Mouse (Mus musculus) cerebellum, adult 9-11 months (tissue): ENCODE data around the gene Rarb.

Experiments
- DNase-seq: peaks from one replicate; pipeline ENCODE4 v3.0.0; 2022

The Rarb gene

GRCm38 (mm10) chr14:16733595-16734298, 85.2 kb downstream of the Rarb start:
- DNase-seq, result no peak

GRCm38 (mm10) chr14:16732054-16732453, 86.9 kb downstream of the Rarb start:
- no peak for DNase-seq

GRCm38 (mm10) chr14:16728175-16728838, 90.6 kb downstream of the Rarb start:
- no peak for DNase-seq

- DNase-seq, result no peak
Measured at GRCm38 (mm10) chr14:16723991-16724390, 95.0 kb downstream of the Rarb start.

- no peak for DNase-seq
Measured at GRCm38 (mm10) chr14:16717821-16718220, 101.1 kb downstream of the Rarb start.

GRCm38 (mm10) chr14:16714344-16714955, 104.5 kb downstream of the Rarb start:
- no peak for DNase-seq

DNA sequence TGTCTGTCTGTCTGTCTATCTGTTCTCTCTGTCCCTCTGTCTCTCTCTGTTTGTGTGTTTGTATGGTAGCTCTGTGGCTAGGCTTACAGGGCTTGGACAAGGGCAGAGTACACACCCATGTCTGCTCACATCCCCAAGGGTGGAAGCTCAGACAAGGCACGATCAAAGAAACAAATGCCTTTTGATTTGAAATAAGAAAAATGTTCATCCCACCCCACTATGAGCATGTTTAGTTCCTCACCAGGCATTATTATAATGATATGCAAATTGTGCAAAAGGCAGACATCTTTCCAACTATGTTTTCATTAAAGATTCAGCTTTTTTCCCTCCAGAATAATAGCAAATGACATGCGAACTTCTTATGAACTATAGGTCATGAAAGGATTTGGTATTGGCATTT, 105.2 kb downstream of the Rarb start:
- DNase-seq, result no peak

GRCm38 (mm10) chr14:16699228-16699627, 119.7 kb downstream of the Rarb start:
- DNase-seq, result no peak

GRCm38 (mm10) chr14:16695453-16696120, 123.4 kb downstream of the Rarb start:
- DNase-seq, result no peak

- no peak for DNase-seq
Measured at GRCm38 (mm10) chr14:16678335-16678734, 140.6 kb downstream of the Rarb start.

GRCm38 (mm10) chr14:16677081-16677480, 141.9 kb downstream of the Rarb start:
- DNase-seq, result no peak

DNA sequence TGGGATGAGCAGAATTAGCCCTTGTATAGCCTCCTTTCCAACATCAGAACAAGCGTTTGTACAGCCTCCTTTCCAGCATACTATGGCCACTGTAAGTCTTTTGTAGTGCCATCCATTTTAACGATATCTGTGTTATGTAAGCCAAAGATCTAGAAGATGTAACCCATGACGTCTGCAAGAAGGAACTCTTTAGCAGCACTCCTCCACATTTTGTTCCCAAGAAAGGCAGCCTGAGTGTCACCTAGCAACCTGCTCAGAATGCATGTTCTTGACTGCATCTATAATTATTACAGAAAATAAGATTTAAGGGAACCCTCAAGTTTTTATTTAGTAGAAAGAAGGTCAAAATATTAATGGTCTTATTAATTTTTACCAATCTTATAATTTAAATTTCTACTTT, 148.4 kb downstream of the Rarb start:
- no peak for DNase-seq

DNA sequence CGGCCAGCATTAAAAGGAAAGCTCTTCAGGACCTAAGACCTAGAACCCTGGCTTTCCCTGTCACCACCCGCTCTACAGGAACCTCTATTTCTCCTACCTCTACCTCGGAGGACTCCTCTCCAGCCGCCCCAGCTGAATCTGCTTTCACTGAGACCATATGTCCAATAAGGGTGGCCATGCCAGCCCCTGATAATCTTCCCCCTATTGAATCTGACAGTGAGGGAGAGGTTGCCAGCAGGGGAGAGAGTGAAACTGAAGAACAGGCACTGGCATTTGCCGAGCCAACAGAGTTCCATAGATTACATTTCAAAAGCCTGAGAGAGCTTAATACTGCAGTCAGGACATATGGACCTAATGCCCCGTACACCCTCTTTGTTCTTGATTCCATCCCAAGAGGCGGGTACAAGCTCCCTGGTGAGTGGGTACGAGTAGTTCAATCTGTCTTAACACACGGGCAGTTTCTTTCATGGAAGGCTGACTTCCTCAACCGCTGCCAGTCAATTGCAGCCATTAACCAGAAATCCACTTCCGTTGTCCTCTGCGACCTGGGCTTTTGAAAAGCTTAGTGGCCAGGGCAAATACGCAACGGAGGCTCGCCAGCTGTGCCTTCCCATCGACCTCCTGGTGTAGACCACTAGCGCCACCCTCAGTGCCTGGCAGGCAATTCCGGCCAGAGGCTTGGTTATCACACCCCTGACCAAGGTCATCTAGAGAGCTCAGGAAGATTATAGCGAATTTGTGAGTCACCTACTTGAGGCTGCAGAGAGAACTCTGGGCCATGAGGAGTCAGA, 179.6 kb downstream of the Rarb start:
- DNase-seq, result peak; percentile 36

- DNase-seq, result no peak
Measured at GRCm38 (mm10) chr14:16613975-16614374, 205.0 kb downstream of the Rarb start.

- DNase-seq, result peak; percentile 67
Measured at GRCm38 (mm10) chr14:16605480-16605879, 213.5 kb downstream of the Rarb start.

DNA sequence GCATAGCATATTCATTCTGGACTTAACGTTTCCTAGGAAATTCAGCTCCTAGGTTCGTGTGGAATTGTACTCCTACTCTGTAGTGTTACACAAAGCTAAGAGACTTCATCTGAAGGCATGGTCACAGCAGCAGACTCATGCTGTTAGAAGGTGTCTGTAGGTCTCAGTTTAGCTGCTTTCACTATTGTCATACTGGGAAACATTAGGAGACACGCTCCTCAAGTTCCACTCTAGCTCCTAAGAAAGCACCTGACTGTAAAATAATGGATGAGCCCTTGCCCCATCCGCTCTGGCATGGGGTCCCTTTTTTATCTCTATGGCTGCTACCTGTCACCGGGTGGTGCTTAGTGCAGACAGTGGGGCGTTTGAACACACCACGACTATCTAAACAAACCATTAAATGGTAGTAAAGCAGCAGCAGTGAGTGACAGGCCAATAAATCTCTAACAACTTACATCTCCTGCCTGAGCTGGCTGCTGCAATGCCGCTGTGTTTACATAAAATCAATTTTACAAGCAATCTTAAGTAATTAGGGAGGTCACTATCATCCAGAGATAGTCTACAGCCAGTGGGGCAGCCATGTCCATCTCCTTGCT, 214.4 kb downstream of the Rarb start:
- DNase-seq, result no peak

DNA sequence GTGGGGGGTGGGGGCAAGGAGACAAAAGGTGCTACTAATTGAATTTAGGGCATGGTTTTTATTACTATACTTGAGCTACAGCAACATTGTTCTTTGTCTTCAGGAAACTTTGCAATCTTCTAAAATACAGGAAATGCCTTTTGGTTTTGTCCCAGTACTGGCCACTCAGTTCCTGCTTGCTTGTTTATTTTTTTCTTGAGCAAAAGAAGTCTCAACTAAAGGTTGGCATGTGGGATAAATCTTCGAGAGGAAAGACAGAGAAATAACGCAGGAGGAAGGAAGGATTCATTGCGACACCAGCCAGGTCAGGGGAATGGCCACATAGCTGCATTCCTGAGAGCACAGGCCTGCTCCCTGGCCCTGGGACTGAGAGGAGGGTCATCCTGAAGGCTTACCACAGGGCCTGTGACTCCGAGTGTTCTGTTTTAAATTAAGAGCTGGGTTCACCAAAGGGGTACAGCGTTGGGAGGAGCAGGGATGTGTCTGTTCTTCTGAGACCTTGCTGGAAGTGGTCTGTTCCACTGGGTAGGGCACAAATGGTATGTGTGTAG, 215.8 kb downstream of the Rarb start:
- DNase-seq, result no peak

- no peak for DNase-seq
Measured at GRCm38 (mm10) chr14:16599224-16599623, 219.7 kb downstream of the Rarb start.

- DNase-seq, result peak; percentile 56
Measured at GRCm38 (mm10) chr14:16598074-16598501, 220.9 kb downstream of the Rarb start.

GRCm38 (mm10) chr14:16589139-16589538, 229.8 kb downstream of the Rarb start:
- DNase-seq, result no peak

GRCm38 (mm10) chr14:16578100-16578499, 240.9 kb downstream of the Rarb start:
- DNase-seq, result no peak

DNA sequence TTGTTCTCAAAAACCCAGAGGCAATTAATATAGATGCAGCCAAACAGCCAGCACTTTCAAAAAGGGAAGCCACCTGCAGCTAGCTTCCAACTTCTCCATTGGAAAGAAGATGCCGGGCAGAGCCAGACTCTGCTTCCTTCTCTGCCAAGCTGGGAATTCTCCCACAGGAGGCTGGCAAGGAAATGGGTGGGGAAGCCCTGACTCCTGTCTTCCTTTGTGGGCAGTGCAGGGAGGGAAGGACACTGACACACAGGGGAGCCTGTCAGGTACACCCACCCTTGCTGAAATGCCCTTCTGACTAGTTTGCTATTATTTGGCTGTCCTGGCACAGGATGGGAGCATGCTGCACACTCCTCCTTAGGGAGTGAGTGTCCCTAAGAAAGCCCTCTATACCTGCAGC, 241.9 kb downstream of the Rarb start:
- no peak for DNase-seq
